Mouse (Mus musculus): Measurements from ENCODE around the gene Trpm1.

DNA sequence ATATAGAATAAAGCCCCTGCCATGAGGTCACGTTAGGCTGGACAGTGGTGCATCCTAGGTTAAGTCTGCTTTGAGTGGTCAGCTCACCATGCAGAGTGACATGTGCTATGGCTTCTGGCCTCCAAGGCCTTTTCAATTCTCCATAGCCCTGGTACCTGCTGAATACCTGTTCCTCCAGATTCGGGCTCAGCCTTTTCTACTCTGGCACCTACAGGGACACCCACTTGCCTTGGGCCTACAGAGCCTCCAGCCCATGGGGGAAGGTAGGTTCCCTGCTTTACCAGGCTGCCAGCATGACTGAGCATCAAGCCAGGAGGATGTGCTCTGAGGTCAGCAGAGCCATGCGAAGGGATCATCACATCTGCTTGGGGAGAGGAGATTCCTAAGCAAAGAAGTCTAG, 9.5 kb downstream of the Trpm1 start:
- TF ChIP-seq CTCF (IDR thresholded peaks at IDR 0.05; ENCODE audit: low read depth, low read length) (no peak), TAL1 (conservative IDR thresholded peaks at IDR 0.05; ENCODE audit: low read depth, low read length) (no peak), POLR2AphosphoS5 (IDR thresholded peaks at IDR 0.05; ENCODE audit: insufficient replicate concordance, low read depth, low read length) (no peak)
